In genomic region chr10:128092506-128093495, GRCm38 (mm10) we compare ENCODE assay signal across 8 mouse cellular contexts. TPM values are rescaled to one million over a fixed set of nuclear protein-coding genes. Genes with fewer than 3 reads are reported as not detected.
DNase-seq lines count a peak whose midpoint lies in the region; ATAC-seq and TF ChIP-seq lines count a peak whose summit lies in the region.

No protein-coding gene starts in this region.

- peak in 1 of 2 experiments; percentile 48; a peak in 2 of 4 replicates for TF ChIP-seq CTCF in CH12.LX (conservative IDR thresholded peaks at IDR 0.05 in 1 of 2, IDR thresholded peaks at IDR 0.05 in 1 of 2; ENCODE audit: low read depth in 2 of 2, low read length in 2 of 2)

- H3K4me1 ChIP-seq in CH12.LX (ENCODE audit: control insufficient read depth in 1 of 2, insufficient read depth in 2 of 2): peaks cover 4 to 57% of the 10 kb centered on the region in 2 experiments; a peak in 3 of 4 replicates
- peaks cover 78% of the 10 kb centered on the region for H3K4me1 ChIP-seq in heart, embryonic 13.5 days
- peaks cover 53% of the 10 kb centered on the region for H3K4me1 ChIP-seq in neural tube, embryonic 15.5 days

- H3K4me2 ChIP-seq in CH12.LX (ENCODE audit: insufficient read depth, low read depth, poor library complexity, severe bottlenecking): peak overlapping the region; percentile 95
- peak overlapping the region; percentile 82 for H3K4me2 ChIP-seq in heart, embryonic 13.5 days
- peak overlapping the region; percentile 78 for H3K4me2 ChIP-seq in neural tube, embryonic 15.5 days

- peaks cover 13% of the 10 kb centered on the region for H3K79me2 ChIP-seq in CH12.LX (replicated peaks; ENCODE audit: control insufficient read depth, extremely low read depth, insufficient read depth, poor library complexity, severe bottlenecking)

- in situ Hi-C loops in CH12.LX (cut with MboI; ENCODE audit: low pct_ligation_motif_present, low pct_unique_long_range_greater_than_20kb, low sequenced_read_pairs): loop anchor here (5.0 to 10.0 kb wide), 2 partner anchors 52 to 100 kb away; partner anchors contain the start of gene Gls2

- under 1% methylated on average over 79 of the region's 88 CpGs for WGBS in heart, embryonic 13.5 days
- under 1% methylated on average over 76 of the region's 88 CpGs for WGBS in neural tube, embryonic 15.5 days

- TF ChIP-seq RAD21 in CH12.LX (IDR thresholded peaks at IDR 0.05; ENCODE audit: low read depth, low read length): peak; percentile 23

- H3K27ac ChIP-seq in CH12.LX (ENCODE audit: insufficient read depth, low read depth): peak overlapping the region; percentile 83
- H3K27ac ChIP-seq in heart, embryonic 13.5 days (replicated peaks): peak overlapping the region; percentile 98
- H3K27ac ChIP-seq in neural tube, embryonic 15.5 days (replicated peaks): peak overlapping the region; percentile 90

- peak overlapping the region; percentile 87 for H3K9ac ChIP-seq in CH12.LX (ENCODE audit: insufficient read depth, low read depth)
- peak overlapping the region; percentile 95 for H3K9ac ChIP-seq in heart, embryonic 13.5 days
- H3K9ac ChIP-seq in neural tube, embryonic 15.5 days (replicated peaks): peak overlapping the region; percentile 79

- no peaks in the 10 kb centered on the region for H3K9me3 ChIP-seq in CH12.LX (replicated peaks; ENCODE audit: low read length)
- H3K9me3 ChIP-seq in heart, embryonic 13.5 days: no peaks in the 10 kb centered on the region
- no peaks in the 10 kb centered on the region for H3K9me3 ChIP-seq in neural tube, embryonic 15.5 days (replicated peaks)

- peak; percentile 73 for DNase-seq in CH12.LX (ENCODE audit: extremely low read depth)
- DNase-seq in c-Kit-negative CD71-positive TER-119-positive erythroid progenitor cells, embryonic 14.5 days (ENCODE audit: low read depth, low spot score): peak; percentile 56
- DNase-seq in kidney, postnatal 14 days: peak; percentile 91
- DNase-seq in lung, adult 18-20 months: peak; percentile 87 to 91
- DNase-seq in testis, postnatal 14 days (ENCODE audit: low spot score): peak; percentile 84

- H3K36me3 ChIP-seq in CH12.LX (replicated peaks in 1 of 2; ENCODE audit: control insufficient read depth in 1 of 2, insufficient read depth in 1 of 2, low read length in 1 of 2): peaks cover 23 to 25% of the 10 kb centered on the region in 2 experiments
- peaks cover 31% of the 10 kb centered on the region for H3K36me3 ChIP-seq in heart, embryonic 13.5 days
- peaks cover 29% of the 10 kb centered on the region for H3K36me3 ChIP-seq in neural tube, embryonic 15.5 days

- ATAC-seq in erythroid progenitor cell, adult 5-6 weeks (replicated peaks; ENCODE audit: low FRiP score, poor library complexity, severe bottlenecking): peak; percentile 30
- ATAC-seq in heart, embryonic 13.5 days (ENCODE audit: extremely low read depth, insufficient number of reproducible peaks, low FRiP score, low TSS enrichment): peak; percentile 58
- ATAC-seq in neural tube, embryonic 15.5 days (ENCODE audit: low FRiP score): peak; percentile 60

- no peaks in the 10 kb centered on the region for H3K27me3 ChIP-seq in CH12.LX (replicated peaks)
- H3K27me3 ChIP-seq in heart, embryonic 13.5 days (replicated peaks): no peaks in the 10 kb centered on the region
- H3K27me3 ChIP-seq in neural tube, embryonic 15.5 days (replicated peaks): no peaks in the 10 kb centered on the region

- dilution Hi-C loops in CH12.LX (cut with MboI; ENCODE audit: extremely low pct_ligation_motif_present, extremely low pct_unique_long_range_greater_than_20kb, low sequenced_read_pairs): no loop called here

- TF ChIP-seq EP300 in CH12.LX (IDR thresholded peaks at IDR 0.05; ENCODE audit: low read length): no peak

- peak; percentile 42; the same call in 1 of the 2 replicates for TF ChIP-seq POLR2A in CH12.LX (IDR thresholded peaks at IDR 0.05; ENCODE audit: low read depth, low read length)

- peak overlapping the region; percentile 78 to 90 (median 86) for H3K4me3 ChIP-seq in CH12.LX (replicated peaks in 1 of 3; ENCODE audit: low read depth in 2 of 3, low read length in 2 of 3, poor library complexity in 1 of 3)
- H3K4me3 ChIP-seq in heart, embryonic 13.5 days: peak overlapping the region; percentile 90
- peak overlapping the region; percentile 85 for H3K4me3 ChIP-seq in neural tube, embryonic 15.5 days (replicated peaks)

TF ChIP-seq in CH12.LX, 34 proteins besides CTCF, POLR2A, EP300 and RAD21 (continues in another document):
- no peak for TF ChIP-seq USF2 (conservative IDR thresholded peaks at IDR 0.05; ENCODE audit: low read depth, low read length)
- no peak for TF ChIP-seq MAX (IDR thresholded peaks at IDR 0.05; ENCODE audit: low read length)
- no peak for TF ChIP-seq JUN (IDR thresholded peaks at IDR 0.05; ENCODE audit: insufficient read depth, low read depth, low read length)
- TF ChIP-seq IRF4 (IDR thresholded peaks at IDR 0.05; ENCODE audit: low read depth, low read length): no peak; the same call in 1 of the 2 replicates
- TF ChIP-seq MAFK (IDR thresholded peaks at IDR 0.05; ENCODE audit: insufficient replicate concordance, low read length): no peak
- 0 out of 2 replicates have a peak, but pooled peaks have one; percentile 35 for TF ChIP-seq MAZ (IDR thresholded peaks at IDR 0.05; ENCODE audit: low read depth, low read length)
- TF ChIP-seq MYC (IDR thresholded peaks at IDR 0.05; ENCODE audit: low read depth, low read length): no peak
- no peak for TF ChIP-seq ZNF384 (IDR thresholded peaks at IDR 0.05; ENCODE audit: low read depth, low read length)
- no peak for TF ChIP-seq POLR2AphosphoS2 (IDR thresholded peaks at IDR 0.05; ENCODE audit: low read depth, low read length)
- TF ChIP-seq HCFC1 (IDR thresholded peaks at IDR 0.05; ENCODE audit: low read depth, low read length): no peak; the same call in 1 of the 2 replicates
- peak; percentile 32; the same call in 1 of the 2 replicates for TF ChIP-seq MEF2A (IDR thresholded peaks at IDR 0.05; ENCODE audit: borderline replicate concordance, low read depth, low read length)
- 0 out of 2 replicates have a peak, but pooled peaks have one; percentile 38 for TF ChIP-seq UBTF (IDR thresholded peaks at IDR 0.05; ENCODE audit: low read depth, low read length)
- TF ChIP-seq PAX5 (IDR thresholded peaks at IDR 0.05; ENCODE audit: low read length): no peak
- TF ChIP-seq MXI1 (IDR thresholded peaks at IDR 0.05; ENCODE audit: low read depth, low read length): peak; percentile 28
- TF ChIP-seq ZC3H11A (IDR thresholded peaks at IDR 0.05; ENCODE audit: low read depth, low read length): no peak
- no peak for TF ChIP-seq KAT2A (IDR thresholded peaks at IDR 0.05; ENCODE audit: insufficient replicate concordance, low read length)
- no peak for TF ChIP-seq RCOR1 (conservative IDR thresholded peaks at IDR 0.05; ENCODE audit: low read depth, low read length)
- TF ChIP-seq ETS1 (conservative IDR thresholded peaks at IDR 0.05; ENCODE audit: low read depth, low read length): no peak
- no peak for TF ChIP-seq USF1 (IDR thresholded peaks at IDR 0.05; ENCODE audit: low read depth, low read length)
- TF ChIP-seq ELF1 (IDR thresholded peaks at IDR 0.05; ENCODE audit: low read depth, low read length): peak; percentile 35
- TF ChIP-seq ZMIZ1 (IDR thresholded peaks at IDR 0.05; ENCODE audit: low read depth, low read length): no peak
- no peak; the same call in none of the 2 replicates for TF ChIP-seq SIN3A (IDR thresholded peaks at IDR 0.05; ENCODE audit: low read length)
- no peak for TF ChIP-seq ZKSCAN1 (IDR thresholded peaks at IDR 0.05; ENCODE audit: borderline replicate concordance, low read depth, low read length)
- TF ChIP-seq E2F4 (IDR thresholded peaks at IDR 0.05; ENCODE audit: insufficient replicate concordance, low read depth, low read length): no peak

RNA-seq across cellular contexts. Expression of gene Baz2a, which starts 1.4 kb away (rescaled TPM):
- total RNA-seq in CH12.LX (2012; rRNA removed) (11.8 and 12.8 TPM in 2 replicates), CH12.LX (2014; rRNA removed) (4.5 and 5.4 TPM in 2 replicates)
- 29.5 and 34.0 TPM in 2 replicates for polyA plus RNA-seq in CH12.LX (2012; ENCODE audit: insufficient read length, low read depth)
- 89.4 and 109 TPM in 2 replicates for total RNA-seq in erythroid progenitor cell, adult 5-6 weeks (2015; ENCODE audit: low replicate concordance)
- total RNA-seq in erythroid progenitor cell, adult 5-6 weeks (2017; ENCODE audit: low replicate concordance): 87.9 and 88.6 TPM in 2 replicates
- polyA plus RNA-seq in heart, embryonic 13.5 days (2015; fragmentation: Nextera tagmentation; extraction: Ambion mirVana): 7.4 and 8.0 TPM in 2 replicates
- polyA plus RNA-seq in neural tube, embryonic 15.5 days (2015; fragmentation: Nextera tagmentation; extraction: Ambion mirVana): 7.4 and 8.9 TPM in 2 replicates

RNA-seq across cellular contexts. Expression of gene Atp5b, which starts 9.7 kb away (rescaled TPM):
- total RNA-seq in CH12.LX (2012; rRNA removed) (1,695 and 1,781 TPM in 2 replicates), CH12.LX (2014; rRNA removed) (1,737 and 1,775 TPM in 2 replicates)
- 1,504 and 1,607 TPM in 2 replicates for polyA plus RNA-seq in CH12.LX (2012; ENCODE audit: insufficient read length, low read depth)
- 755 and 881 TPM in 2 replicates for total RNA-seq in erythroid progenitor cell, adult 5-6 weeks (2015; ENCODE audit: low replicate concordance)
- total RNA-seq in erythroid progenitor cell, adult 5-6 weeks (2017; ENCODE audit: low replicate concordance): 598 and 1,019 TPM in 2 replicates
- 4,907 and 5,417 TPM in 2 replicates for polyA plus RNA-seq in heart, embryonic 13.5 days (2015; fragmentation: Nextera tagmentation; extraction: Ambion mirVana)
- polyA plus RNA-seq in neural tube, embryonic 15.5 days (2015; fragmentation: Nextera tagmentation; extraction: Ambion mirVana): 2,338 and 2,396 TPM in 2 replicates

RNA-seq across cellular contexts. Expression of gene Ptges3, which starts 34.0 kb away (rescaled TPM):
- 124 and 176 TPM in 2 replicates for total RNA-seq in CH12.LX (2012; rRNA removed)
- 196 and 210 TPM in 2 replicates for total RNA-seq in CH12.LX (2014; rRNA removed)
- polyA plus RNA-seq in CH12.LX (2012; ENCODE audit: insufficient read length, low read depth): 247 and 274 TPM in 2 replicates
- 84.0 and 85.9 TPM in 2 replicates for total RNA-seq in erythroid progenitor cell, adult 5-6 weeks (2015; ENCODE audit: low replicate concordance)
- total RNA-seq in erythroid progenitor cell, adult 5-6 weeks (2017; ENCODE audit: low replicate concordance): 87.1 and 111 TPM in 2 replicates
- polyA plus RNA-seq in heart, embryonic 13.5 days (2015; fragmentation: Nextera tagmentation; extraction: Ambion mirVana): 301 and 338 TPM in 2 replicates
- 394 and 409 TPM in 2 replicates for polyA plus RNA-seq in neural tube, embryonic 15.5 days (2015; fragmentation: Nextera tagmentation; extraction: Ambion mirVana)

RNA-seq across cellular contexts. Expression of gene Naca, which starts 57.4 kb away (rescaled TPM):
- total RNA-seq in CH12.LX (2012; rRNA removed) (1,257 and 1,396 TPM in 2 replicates), CH12.LX (2014; rRNA removed) (1,670 and 1,798 TPM in 2 replicates)
- 1,330 and 1,397 TPM in 2 replicates for polyA plus RNA-seq in CH12.LX (2012; ENCODE audit: insufficient read length, low read depth)
- total RNA-seq in erythroid progenitor cell, adult 5-6 weeks (2015; ENCODE audit: low replicate concordance): 228 and 341 TPM in 2 replicates
- total RNA-seq in erythroid progenitor cell, adult 5-6 weeks (2017; ENCODE audit: low replicate concordance): 391 and 449 TPM in 2 replicates
- 540 TPM in 2 replicates for polyA plus RNA-seq in heart, embryonic 13.5 days (2015; fragmentation: Nextera tagmentation; extraction: Ambion mirVana)
- 484 and 547 TPM in 2 replicates for polyA plus RNA-seq in neural tube, embryonic 15.5 days (2015; fragmentation: Nextera tagmentation; extraction: Ambion mirVana)

Comparison
In these comparisons a context has a peak if more than half of its experiments do, and no peak if none do; other contexts are left out.
1. Peak in every context shown above with its lines: DNase-seq, ATAC-seq, H3K4me3 ChIP-seq and H3K27ac ChIP-seq.